Mouse (Mus musculus): ENCODE results near the gene Efna5. TPM values are rescaled to one million over a fixed set of nuclear protein-coding genes. Genes with fewer than 3 reads are reported as not detected.

The Efna5 gene
- polyA plus RNA-seq, 1 experiment, result 12.5 TPM

- no peak overlapping the region for H3K27ac ChIP-seq (replicated peaks; ENCODE audit: low read depth, low read length)
Measured at GRCm38 (mm10) chr17:62871928-62872327, 9.2 kb downstream of the Efna5 start.

GRCm38 (mm10) chr17:62871191-62871590, 9.9 kb downstream of the Efna5 start:
- Histone ChIP-seq H3K4me1 (ENCODE audit: control insufficient read depth, insufficient read depth, insufficient read length, low read length) (peaks cover 2% of the 10 kb centered on the region; the same call in 1 of the 2 replicates), H3K4me3 (ENCODE audit: insufficient read depth, low read depth, low read length) (no peak overlapping the region), H3K27ac (replicated peaks; ENCODE audit: low read depth, low read length) (no peak overlapping the region)

More at GRCm38 (mm10) chr17:62871928-62872327, 9.2 kb downstream of the Efna5 start:
- Histone ChIP-seq H3K4me1 (ENCODE audit: control insufficient read depth, insufficient read depth, insufficient read length, low read length) (peaks cover 2% of the 10 kb centered on the region; the same call in 1 of the 2 replicates), H3K4me3 (ENCODE audit: insufficient read depth, low read depth, low read length) (no peak overlapping the region)

GRCm38 (mm10) chr17:62870446-62870845, 10.7 kb downstream of the Efna5 start:
- no peak overlapping the region for H3K27ac ChIP-seq (replicated peaks; ENCODE audit: low read depth, low read length)
- H3K4me1 ChIP-seq (ENCODE audit: control insufficient read depth, insufficient read depth, insufficient read length, low read length), result peaks cover 2% of the 10 kb centered on the region; the same call in 1 of the 2 replicates
- H3K4me3 ChIP-seq (ENCODE audit: insufficient read depth, low read depth, low read length), result no peak overlapping the region

- Histone ChIP-seq H3K27ac (replicated peaks; ENCODE audit: low read depth, low read length) (no peak overlapping the region), H3K4me1 (ENCODE audit: control insufficient read depth, insufficient read depth, insufficient read length, low read length) (no peaks in the 10 kb centered on the region), H3K4me3 (ENCODE audit: insufficient read depth, low read depth, low read length) (no peak overlapping the region)
Measured at GRCm38 (mm10) chr17:62864966-62865365, 16.2 kb downstream of the Efna5 start.

- H3K4me1 ChIP-seq (ENCODE audit: control insufficient read depth, insufficient read depth, insufficient read length, low read length), result peaks cover 2% of the 10 kb centered on the region; the same call in 1 of the 2 replicates
- H3K27ac ChIP-seq (replicated peaks; ENCODE audit: low read depth, low read length), result no peak overlapping the region
- no peak overlapping the region for H3K4me3 ChIP-seq (ENCODE audit: insufficient read depth, low read depth, low read length)
Measured at GRCm38 (mm10) chr17:62863004-62863403, 18.1 kb downstream of the Efna5 start.

- peaks cover 2% of the 10 kb centered on the region; the same call in 1 of the 2 replicates for H3K4me1 ChIP-seq (ENCODE audit: control insufficient read depth, insufficient read depth, insufficient read length, low read length)
- H3K4me3 ChIP-seq (ENCODE audit: insufficient read depth, low read depth, low read length), result no peak overlapping the region
- H3K27ac ChIP-seq (replicated peaks; ENCODE audit: low read depth, low read length), result no peak overlapping the region
Measured at GRCm38 (mm10) chr17:62862298-62862999, 18.7 kb downstream of the Efna5 start.

- Histone ChIP-seq H3K27ac (replicated peaks; ENCODE audit: low read depth, low read length) (no peak overlapping the region), H3K4me3 (ENCODE audit: insufficient read depth, low read depth, low read length) (no peak overlapping the region), H3K4me1 (ENCODE audit: control insufficient read depth, insufficient read depth, insufficient read length, low read length) (peaks cover 2% of the 10 kb centered on the region; the same call in 1 of the 2 replicates)
Measured at GRCm38 (mm10) chr17:62857275-62857674, 23.8 kb downstream of the Efna5 start.

GRCm38 (mm10) chr17:62853741-62854140, 27.4 kb downstream of the Efna5 start:
- peaks cover 2% of the 10 kb centered on the region for H3K4me1 ChIP-seq (ENCODE audit: control insufficient read depth, insufficient read depth, insufficient read length, low read length)
- no peak overlapping the region for H3K27ac ChIP-seq (replicated peaks; ENCODE audit: low read depth, low read length)
- H3K4me3 ChIP-seq (ENCODE audit: insufficient read depth, low read depth, low read length), result no peak overlapping the region

GRCm38 (mm10) chr17:62852822-62853608, 28.1 kb downstream of the Efna5 start:
- H3K27ac ChIP-seq (replicated peaks; ENCODE audit: low read depth, low read length), result no peak overlapping the region
- no peak overlapping the region for H3K4me3 ChIP-seq (ENCODE audit: insufficient read depth, low read depth, low read length)
- no peaks in the 10 kb centered on the region; the same call in 1 of the 2 replicates for H3K4me1 ChIP-seq (ENCODE audit: control insufficient read depth, insufficient read depth, insufficient read length, low read length)

GRCm38 (mm10) chr17:62851268-62851667, 29.8 kb downstream of the Efna5 start:
- Histone ChIP-seq H3K4me3 (ENCODE audit: insufficient read depth, low read depth, low read length) (no peak overlapping the region), H3K27ac (replicated peaks; ENCODE audit: low read depth, low read length) (no peak overlapping the region), H3K4me1 (ENCODE audit: control insufficient read depth, insufficient read depth, insufficient read length, low read length) (no peaks in the 10 kb centered on the region; the same call in 1 of the 2 replicates)

GRCm38 (mm10) chr17:62850603-62851002, 30.5 kb downstream of the Efna5 start:
- no peak overlapping the region for H3K27ac ChIP-seq (replicated peaks; ENCODE audit: low read depth, low read length)
- H3K4me3 ChIP-seq (ENCODE audit: insufficient read depth, low read depth, low read length), result no peak overlapping the region
- H3K4me1 ChIP-seq (ENCODE audit: control insufficient read depth, insufficient read depth, insufficient read length, low read length), result no peaks in the 10 kb centered on the region; the same call in 1 of the 2 replicates

GRCm38 (mm10) chr17:62849676-62850075, 31.4 kb downstream of the Efna5 start:
- Histone ChIP-seq H3K4me3 (ENCODE audit: insufficient read depth, low read depth, low read length) (no peak overlapping the region), H3K27ac (replicated peaks; ENCODE audit: low read depth, low read length) (no peak overlapping the region), H3K4me1 (ENCODE audit: control insufficient read depth, insufficient read depth, insufficient read length, low read length) (no peaks in the 10 kb centered on the region; the same call in 1 of the 2 replicates)

GRCm38 (mm10) chr17:62845656-62846055, 35.5 kb downstream of the Efna5 start:
- H3K27ac ChIP-seq (replicated peaks; ENCODE audit: low read depth, low read length), result no peak overlapping the region
- H3K4me1 ChIP-seq (ENCODE audit: control insufficient read depth, insufficient read depth, insufficient read length, low read length), result no peaks in the 10 kb centered on the region; the same call in 1 of the 2 replicates
- no peak overlapping the region for H3K4me3 ChIP-seq (ENCODE audit: insufficient read depth, low read depth, low read length)

- Histone ChIP-seq H3K4me1 (ENCODE audit: control insufficient read depth, insufficient read depth, insufficient read length, low read length) (no peaks in the 10 kb centered on the region; the same call in 1 of the 2 replicates), H3K27ac (replicated peaks; ENCODE audit: low read depth, low read length) (no peak overlapping the region), H3K4me3 (ENCODE audit: insufficient read depth, low read depth, low read length) (no peak overlapping the region)
Measured at GRCm38 (mm10) chr17:62844329-62844728, 36.8 kb downstream of the Efna5 start.

- Histone ChIP-seq H3K27ac (replicated peaks; ENCODE audit: low read depth, low read length) (no peak overlapping the region), H3K4me3 (ENCODE audit: insufficient read depth, low read depth, low read length) (no peak overlapping the region), H3K4me1 (ENCODE audit: control insufficient read depth, insufficient read depth, insufficient read length, low read length) (no peaks in the 10 kb centered on the region)
Measured at GRCm38 (mm10) chr17:62837336-62837735, 43.8 kb downstream of the Efna5 start.

Data from brown adipose tissue, adult 24 weeks (tissue).